Mouse (Mus musculus): ENCODE data around the gene Krit1. TPM values are rescaled to one million over a fixed set of nuclear protein-coding genes. Genes with fewer than 3 reads are reported as not detected.
A peak's percentile ranks its signal among the peaks of the same experiment; 100 is the strongest.
"Not testable (repeated sequence)": the region's sequence is repeated elsewhere in the genome, so short reads cannot be mapped to it uniquely, and the experiment has no call there.

Gene Krit1
- polyA plus RNA-seq, 1 experiment from 2014 or later: 68.8 TPM

GRCm38 (mm10) chr5:3845026-3845425 is 42.0 kb downstream of the Krit1 start, which contains the start of gene Lrrd1:
Lrrd1 (plus strand) TSS chr5:3845173.
- Histone ChIP-seq H3K4me1 (ENCODE audit: control insufficient read depth, insufficient read depth, low read length) (no peaks in the 10 kb centered on the region), H3K27me3 (ENCODE audit: control insufficient read depth, insufficient read depth, low read length) (no peaks in the 10 kb centered on the region), H3K27ac (replicated peaks; ENCODE audit: low read depth, low read length) (no peak within 1 kb of the TSS), H3K9ac (replicated peaks; ENCODE audit: low read length) (peak within 1 kb of the TSS; percentile 46; the same call in 1 of the 2 replicates), H3K4me3 (replicated peaks; ENCODE audit: low read depth, low read length) (peak within 1 kb of the TSS; percentile 31), H3K9me3 (ENCODE audit: control insufficient read depth, low read length) (no peaks in the 10 kb centered on the region), H3K36me3 (ENCODE audit: control insufficient read depth, insufficient read depth, low read length) (peaks cover 19% of the 10 kb centered on the region), H3K4me2 (ENCODE audit: low read length) (peak within 1 kb of the TSS; percentile 60)
- WGBS: 6% methylated on average over 24 of the region's 24 CpGs
- peak; percentile 39 for DNase-seq
- no peak for ATAC-seq (ENCODE audit: low FRiP score, low TSS enrichment)

DNA sequence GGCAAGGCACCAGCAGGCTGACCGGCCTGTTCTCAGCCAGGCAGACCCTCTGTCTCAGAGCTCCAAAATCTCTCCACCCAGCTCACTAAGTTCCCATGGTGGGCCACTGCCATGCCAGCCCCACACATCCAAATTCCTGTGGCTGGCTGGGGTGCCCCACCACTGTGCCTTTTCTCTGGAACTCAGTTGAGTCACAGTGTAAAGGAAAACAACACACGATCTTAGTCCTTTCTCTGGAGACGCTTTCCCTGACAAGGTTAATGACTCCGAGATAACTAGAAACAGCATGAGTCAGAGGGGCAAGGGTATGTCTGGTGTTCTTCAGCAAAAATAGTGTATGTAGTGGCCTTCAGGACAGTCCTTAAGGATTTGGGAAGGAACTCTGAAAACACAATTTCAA is 67.2 kb downstream of the Krit1 start:
- H3K27ac ChIP-seq (replicated peaks; ENCODE audit: low read depth, low read length): no peak overlapping the region
- H3K4me1 ChIP-seq (ENCODE audit: control insufficient read depth, insufficient read depth, low read length): no peaks in the 10 kb centered on the region
- no peak overlapping the region for H3K9ac ChIP-seq (replicated peaks; ENCODE audit: low read length)
- WGBS: 92% methylated on average over 4 of the region's 4 CpGs
- ATAC-seq (ENCODE audit: low FRiP score, low TSS enrichment) (no peak), DNase-seq (no peak)
- H3K4me2 ChIP-seq (ENCODE audit: low read length): no peak overlapping the region
- H3K27me3 ChIP-seq (ENCODE audit: control insufficient read depth, insufficient read depth, low read length): no peaks in the 10 kb centered on the region
- no peak overlapping the region for H3K4me3 ChIP-seq (replicated peaks; ENCODE audit: low read depth, low read length)
- H3K36me3 ChIP-seq (ENCODE audit: control insufficient read depth, insufficient read depth, low read length): no peaks in the 10 kb centered on the region
- H3K9me3 ChIP-seq (ENCODE audit: control insufficient read depth, low read length): no peaks in the 10 kb centered on the region

GRCm38 (mm10) chr5:3872348-3872747 is 69.4 kb downstream of the Krit1 start:
- Histone ChIP-seq H3K9me3 (ENCODE audit: control insufficient read depth, low read length) (no peaks in the 10 kb centered on the region), H3K27ac (replicated peaks; ENCODE audit: low read depth, low read length) (no peak overlapping the region), H3K4me1 (ENCODE audit: control insufficient read depth, insufficient read depth, low read length) (no peaks in the 10 kb centered on the region), H3K4me2 (ENCODE audit: low read length) (no peak overlapping the region), H3K9ac (replicated peaks; ENCODE audit: low read length) (no peak overlapping the region), H3K36me3 (ENCODE audit: control insufficient read depth, insufficient read depth, low read length) (no peaks in the 10 kb centered on the region), H3K4me3 (replicated peaks; ENCODE audit: low read depth, low read length) (no peak overlapping the region), H3K27me3 (ENCODE audit: control insufficient read depth, insufficient read depth, low read length) (no peaks in the 10 kb centered on the region)
- WGBS: 23% methylated on average over 1 of the region's 1 CpGs
- ATAC-seq (ENCODE audit: low FRiP score, low TSS enrichment) (no peak), DNase-seq (no peak)

- no peak overlapping the region for H3K9ac ChIP-seq (replicated peaks; ENCODE audit: low read length)
- WGBS: 72% methylated on average over 3 of the region's 3 CpGs
- no peaks in the 10 kb centered on the region for H3K4me1 ChIP-seq (ENCODE audit: control insufficient read depth, insufficient read depth, low read length)
- no peaks in the 10 kb centered on the region for H3K9me3 ChIP-seq (ENCODE audit: control insufficient read depth, low read length)
- no peak for ATAC-seq (ENCODE audit: low FRiP score, low TSS enrichment)
- H3K4me2 ChIP-seq (ENCODE audit: low read length): no peak overlapping the region
- no peaks in the 10 kb centered on the region for H3K27me3 ChIP-seq (ENCODE audit: control insufficient read depth, insufficient read depth, low read length)
- no peak overlapping the region for H3K4me3 ChIP-seq (replicated peaks; ENCODE audit: low read depth, low read length)
- DNase-seq: no peak
- H3K27ac ChIP-seq (replicated peaks; ENCODE audit: low read depth, low read length): no peak overlapping the region
- no peaks in the 10 kb centered on the region for H3K36me3 ChIP-seq (ENCODE audit: control insufficient read depth, insufficient read depth, low read length)
Observed at GRCm38 (mm10) chr5:3873485-3873884, 70.5 kb downstream of the Krit1 start.

DNA sequence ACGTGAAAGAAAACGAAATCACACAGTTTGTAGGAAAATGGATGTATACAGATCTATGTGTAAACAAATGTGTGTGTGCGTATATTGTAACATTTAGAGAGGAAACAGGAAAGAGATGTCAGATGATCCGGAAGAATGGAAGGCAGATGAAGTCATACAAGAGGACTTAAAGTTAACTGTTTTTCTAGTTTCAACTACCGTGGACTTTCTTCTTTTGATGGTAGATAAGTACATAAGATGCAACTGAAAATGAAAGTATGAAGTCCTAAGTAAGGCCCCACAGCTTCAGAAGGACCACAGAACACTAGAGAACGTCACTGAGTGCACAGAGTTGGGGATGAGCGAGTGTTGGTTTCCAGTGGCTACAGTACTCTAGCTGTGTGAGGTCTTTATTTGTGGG is 83.9 kb downstream of the Krit1 start:
- H3K4me2 ChIP-seq (ENCODE audit: low read length); ATAC-seq (ENCODE audit: low FRiP score, low TSS enrichment); DNase-seq; H3K4me3 ChIP-seq (replicated peaks; ENCODE audit: low read depth, low read length); H3K27me3 ChIP-seq (ENCODE audit: control insufficient read depth, insufficient read depth, low read length); H3K9ac ChIP-seq (replicated peaks; ENCODE audit: low read length); H3K9me3 ChIP-seq (ENCODE audit: control insufficient read depth, low read length); H3K36me3 ChIP-seq (ENCODE audit: control insufficient read depth, insufficient read depth, low read length); H3K27ac ChIP-seq (replicated peaks; ENCODE audit: low read depth, low read length); H3K4me1 ChIP-seq (ENCODE audit: control insufficient read depth, insufficient read depth, low read length): not testable (repeated sequence)
- 95% methylated on average over 6 of the region's 7 CpGs for WGBS

- Histone ChIP-seq H3K36me3 (ENCODE audit: control insufficient read depth, insufficient read depth, low read length) (no peaks in the 10 kb centered on the region), H3K27me3 (ENCODE audit: control insufficient read depth, insufficient read depth, low read length) (no peaks in the 10 kb centered on the region), H3K27ac (replicated peaks; ENCODE audit: low read depth, low read length) (no peak overlapping the region), H3K4me2 (ENCODE audit: low read length) (no peak overlapping the region), H3K4me3 (replicated peaks; ENCODE audit: low read depth, low read length) (no peak overlapping the region), H3K9me3 (ENCODE audit: control insufficient read depth, low read length) (no peaks in the 10 kb centered on the region), H3K4me1 (ENCODE audit: control insufficient read depth, insufficient read depth, low read length) (peaks cover 6% of the 10 kb centered on the region; the same call in 1 of the 2 replicates), H3K9ac (replicated peaks; ENCODE audit: low read length) (no peak overlapping the region)
- no peak for DNase-seq
- ATAC-seq (ENCODE audit: low FRiP score, low TSS enrichment): no peak
Observed at GRCm38 (mm10) chr5:3889201-3889600, 86.2 kb downstream of the Krit1 start.

GRCm38 (mm10) chr5:3893459-3894293 is 90.7 kb downstream of the Krit1 start, which contains the start of gene Mterf1a:
Mterf1a (minus strand) TSS chr5:3893933.
- peak within 1 kb of the TSS; percentile 40 for H3K4me3 ChIP-seq (replicated peaks; ENCODE audit: low read depth, low read length)
- not testable (repeated sequence) for H3K36me3 ChIP-seq (ENCODE audit: control insufficient read depth, insufficient read depth, low read length); H3K27me3 ChIP-seq (ENCODE audit: control insufficient read depth, insufficient read depth, low read length); H3K9me3 ChIP-seq (ENCODE audit: control insufficient read depth, low read length); H3K4me1 ChIP-seq (ENCODE audit: control insufficient read depth, insufficient read depth, low read length); H3K27ac ChIP-seq (replicated peaks; ENCODE audit: low read depth, low read length)
- ATAC-seq (ENCODE audit: low FRiP score, low TSS enrichment) (peak; percentile 100), DNase-seq (peak; percentile 28)
- peak within 1 kb of the TSS; percentile 50 for H3K9ac ChIP-seq (replicated peaks; ENCODE audit: low read length)
- WGBS: 4% methylated on average over 7 of the region's 47 CpGs
- H3K4me2 ChIP-seq (ENCODE audit: low read length): peak within 1 kb of the TSS; percentile 60

DNA sequence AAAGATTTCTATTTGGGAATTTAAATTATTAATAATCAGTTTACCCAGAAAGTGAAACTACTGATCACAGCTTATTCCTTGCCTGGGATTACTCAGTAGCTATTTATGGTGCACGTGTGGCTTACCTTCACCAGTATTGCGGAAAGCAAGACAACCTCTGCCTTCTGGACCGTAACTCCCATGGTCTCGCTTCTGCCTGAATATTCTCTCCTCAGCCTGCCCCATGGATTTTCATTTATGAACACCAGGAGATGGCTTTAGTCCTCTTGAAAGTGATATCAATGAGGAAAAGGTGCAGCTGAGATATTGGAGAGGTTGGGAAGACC is 91.3 kb downstream of the Krit1 start:
- H3K27me3 ChIP-seq (ENCODE audit: control insufficient read depth, insufficient read depth, low read length); H3K36me3 ChIP-seq (ENCODE audit: control insufficient read depth, insufficient read depth, low read length); H3K4me1 ChIP-seq (ENCODE audit: control insufficient read depth, insufficient read depth, low read length); H3K9me3 ChIP-seq (ENCODE audit: control insufficient read depth, low read length); H3K27ac ChIP-seq (replicated peaks; ENCODE audit: low read depth, low read length); ATAC-seq (ENCODE audit: low FRiP score, low TSS enrichment); DNase-seq; H3K9ac ChIP-seq (replicated peaks; ENCODE audit: low read length); H3K4me2 ChIP-seq (ENCODE audit: low read length): not testable (repeated sequence)
- peak overlapping the region; percentile 20; the same call in 1 of the 2 replicates for H3K4me3 ChIP-seq (replicated peaks; ENCODE audit: low read depth, low read length)
- 94% methylated on average over 4 of the region's 4 CpGs for WGBS

Measured in midbrain, embryonic 14.5 days (tissue).